Mouse (Mus musculus): ENCODE results near the gene Mepce. TPM values are rescaled to one million over a fixed set of nuclear protein-coding genes. Genes with fewer than 3 reads are reported as not detected.
A peak's percentile ranks its signal among the peaks of the same experiment; 100 is the strongest.

Mepce gene
- polyA plus RNA-seq, 1 experiment from 2014 or later = 7.5 TPM

GRCm38 (mm10) chr5:137786109-137786942, 1.1 kb downstream of the Mepce start:
- H3K9me3 ChIP-seq = no peaks in the 10 kb centered on the region
- no peaks in the 10 kb centered on the region for H3K27me3 ChIP-seq (replicated peaks)
- H3K4me3 ChIP-seq (replicated peaks) = peak overlapping the region; percentile 93
- H3K27ac ChIP-seq = peak overlapping the region; percentile 100
- peak overlapping the region; percentile 89 for H3K4me2 ChIP-seq
- WGBS = under 1% methylated on average over 79 of the region's 79 CpGs
- peak overlapping the region; percentile 95 for H3K9ac ChIP-seq
- ATAC-seq (ENCODE audit: insufficient read depth, low FRiP score, low read depth) = peak; percentile 90
- peaks cover 21% of the 10 kb centered on the region for H3K36me3 ChIP-seq
- H3K4me1 ChIP-seq = peaks cover 28% of the 10 kb centered on the region

- Histone ChIP-seq H3K4me3 (replicated peaks) (peak overlapping the region; percentile 93), H3K27me3 (replicated peaks) (no peaks in the 10 kb centered on the region), H3K9me3 (no peaks in the 10 kb centered on the region), H3K4me1 (peaks cover 28% of the 10 kb centered on the region), H3K36me3 (peaks cover 24% of the 10 kb centered on the region), H3K9ac (peak overlapping the region; percentile 95), H3K4me2 (peak overlapping the region; percentile 89), H3K27ac (peak overlapping the region; percentile 100)
- under 1% methylated on average over 62 of the region's 62 CpGs for WGBS
- ATAC-seq (ENCODE audit: insufficient read depth, low FRiP score, low read depth) = peak; percentile 1; the same call in 1 of the 2 replicates
Measured at GRCm38 (mm10) chr5:137785164-137786031, 2.1 kb downstream of the Mepce start.

GRCm38 (mm10) chr5:137784546-137784945, 2.9 kb downstream of the Mepce start:
- Histone ChIP-seq H3K9me3 (no peaks in the 10 kb centered on the region), H3K9ac (peak overlapping the region; percentile 95; the same call in 1 of the 2 replicates), H3K27me3 (replicated peaks) (no peaks in the 10 kb centered on the region), H3K4me1 (peaks cover 32% of the 10 kb centered on the region), H3K36me3 (peaks cover 24% of the 10 kb centered on the region), H3K4me3 (replicated peaks) (peak overlapping the region; percentile 93), H3K4me2 (peak overlapping the region; percentile 89), H3K27ac (no peak overlapping the region)
- 67% methylated on average over 14 of the region's 14 CpGs for WGBS
- no peak for ATAC-seq (ENCODE audit: insufficient read depth, low FRiP score, low read depth)

- Histone ChIP-seq H3K4me3 (replicated peaks) (peak overlapping the region; percentile 93), H3K36me3 (peaks cover 24% of the 10 kb centered on the region), H3K9ac (peak overlapping the region; percentile 17; the same call in 1 of the 2 replicates), H3K4me2 (peak overlapping the region; percentile 89), H3K4me1 (peaks cover 33% of the 10 kb centered on the region), H3K9me3 (no peaks in the 10 kb centered on the region), H3K27ac (no peak overlapping the region), H3K27me3 (replicated peaks) (no peaks in the 10 kb centered on the region)
- WGBS = 47% methylated on average over 9 of the region's 9 CpGs
- no peak for ATAC-seq (ENCODE audit: insufficient read depth, low FRiP score, low read depth)
Measured at GRCm38 (mm10) chr5:137783901-137784540, 3.4 kb downstream of the Mepce start.

GRCm38 (mm10) chr5:137782776-137783522, 4.5 kb downstream of the Mepce start:
- peak overlapping the region; percentile 93 for H3K4me3 ChIP-seq (replicated peaks)
- peaks cover 33% of the 10 kb centered on the region for H3K4me1 ChIP-seq
- peak overlapping the region; percentile 17; the same call in 1 of the 2 replicates for H3K9ac ChIP-seq
- no peak for ATAC-seq (ENCODE audit: insufficient read depth, low FRiP score, low read depth)
- 75% methylated on average over 13 of the region's 13 CpGs for WGBS
- peak overlapping the region; percentile 89 for H3K4me2 ChIP-seq
- no peaks in the 10 kb centered on the region for H3K9me3 ChIP-seq
- H3K27ac ChIP-seq = no peak overlapping the region
- H3K36me3 ChIP-seq = peaks cover 24% of the 10 kb centered on the region
- no peaks in the 10 kb centered on the region for H3K27me3 ChIP-seq (replicated peaks)

GRCm38 (mm10) chr5:137781661-137782060, 5.8 kb downstream of the Mepce start:
- Histone ChIP-seq H3K9me3 (no peaks in the 10 kb centered on the region), H3K4me2 (no peak overlapping the region), H3K4me1 (peaks cover 35% of the 10 kb centered on the region), H3K4me3 (replicated peaks) (no peak overlapping the region), H3K9ac (no peak overlapping the region), H3K27me3 (replicated peaks) (no peaks in the 10 kb centered on the region), H3K36me3 (peaks cover 24% of the 10 kb centered on the region), H3K27ac (no peak overlapping the region)
- WGBS = 92% methylated on average over 7 of the region's 7 CpGs
- no peak for ATAC-seq (ENCODE audit: insufficient read depth, low FRiP score, low read depth)

- Histone ChIP-seq H3K4me2 (peak overlapping the region; percentile 91), H3K9me3 (no peaks in the 10 kb centered on the region), H3K4me1 (peaks cover 30% of the 10 kb centered on the region), H3K36me3 (peaks cover 24% of the 10 kb centered on the region), H3K27me3 (replicated peaks) (no peaks in the 10 kb centered on the region), H3K27ac (peak overlapping the region; percentile 90), H3K9ac (peak overlapping the region; percentile 89), H3K4me3 (replicated peaks) (peak overlapping the region; percentile 82)
- under 1% methylated on average over 81 of the region's 83 CpGs for WGBS
- 0 out of 2 replicates have a peak, but pooled peaks have one; percentile 11 for ATAC-seq (ENCODE audit: insufficient read depth, low FRiP score, low read depth)
Measured at GRCm38 (mm10) chr5:137779053-137779933, 8.2 kb downstream of the Mepce start.

- peak; percentile 94 for ATAC-seq (ENCODE audit: insufficient read depth, low FRiP score, low read depth)
- Histone ChIP-seq H3K9ac (peak within 1 kb of the TSS; percentile 89), H3K9me3 (no peaks in the 10 kb centered on the region), H3K4me1 (peaks cover 24% of the 10 kb centered on the region), H3K27me3 (replicated peaks) (no peaks in the 10 kb centered on the region), H3K4me2 (peak within 1 kb of the TSS; percentile 91), H3K27ac (peak within 1 kb of the TSS; percentile 90), H3K4me3 (replicated peaks) (peak within 1 kb of the TSS; percentile 82), H3K36me3 (peaks cover 20% of the 10 kb centered on the region)
- WGBS = under 1% methylated on average over 31 of the region's 31 CpGs
Measured at GRCm38 (mm10) chr5:137778635-137779034, 8.8 kb downstream of the Mepce start, which contains the start of gene Ppp1r35. TSS of gene Ppp1r35 (plus strand) at chr5:137778849.

GRCm38 (mm10) chr5:137777267-137777845, 10.1 kb downstream of the Mepce start:
- H3K9ac ChIP-seq = no peak overlapping the region
- H3K4me3 ChIP-seq (replicated peaks) = no peak overlapping the region
- H3K27ac ChIP-seq = peak overlapping the region; percentile 71; the same call in 1 of the 2 replicates
- H3K4me1 ChIP-seq = peaks cover 16% of the 10 kb centered on the region
- no peaks in the 10 kb centered on the region for H3K9me3 ChIP-seq
- H3K4me2 ChIP-seq = no peak overlapping the region
- H3K36me3 ChIP-seq = peaks cover 13% of the 10 kb centered on the region
- WGBS = 64% methylated on average over 7 of the region's 7 CpGs
- ATAC-seq (ENCODE audit: insufficient read depth, low FRiP score, low read depth) = no peak
- H3K27me3 ChIP-seq (replicated peaks) = no peaks in the 10 kb centered on the region

GRCm38 (mm10) chr5:137776408-137776918, 11.0 kb downstream of the Mepce start:
- Histone ChIP-seq H3K27ac (peak overlapping the region; percentile 71), H3K4me1 (peaks cover 16% of the 10 kb centered on the region), H3K9ac (no peak overlapping the region), H3K9me3 (no peaks in the 10 kb centered on the region), H3K4me3 (replicated peaks) (no peak overlapping the region), H3K36me3 (peaks cover 4% of the 10 kb centered on the region), H3K27me3 (replicated peaks) (no peaks in the 10 kb centered on the region), H3K4me2 (peak overlapping the region; percentile 3; the same call in 1 of the 2 replicates)
- peak; percentile 43 for ATAC-seq (ENCODE audit: insufficient read depth, low FRiP score, low read depth)
- WGBS = 27% methylated on average over 5 of the region's 5 CpGs
